Mouse (Mus musculus) lung, postnatal 25 days (tissue): ENCODE measurements around the gene Zfp747.

Experiments
- DNase-seq: peaks from one replicate; pipeline ENCODE4 v3.0.0; 2022; ENCODE audit warnings: low spot score

The Zfp747 gene

GRCm38 (mm10) chr7:127371213-127371612 is 4.6 kb downstream of the Zfp747 start:
- DNase-seq = no peak

- no peak for DNase-seq
Observed at GRCm38 (mm10) chr7:127366249-127366648, 9.6 kb downstream of the Zfp747 start.

DNA sequence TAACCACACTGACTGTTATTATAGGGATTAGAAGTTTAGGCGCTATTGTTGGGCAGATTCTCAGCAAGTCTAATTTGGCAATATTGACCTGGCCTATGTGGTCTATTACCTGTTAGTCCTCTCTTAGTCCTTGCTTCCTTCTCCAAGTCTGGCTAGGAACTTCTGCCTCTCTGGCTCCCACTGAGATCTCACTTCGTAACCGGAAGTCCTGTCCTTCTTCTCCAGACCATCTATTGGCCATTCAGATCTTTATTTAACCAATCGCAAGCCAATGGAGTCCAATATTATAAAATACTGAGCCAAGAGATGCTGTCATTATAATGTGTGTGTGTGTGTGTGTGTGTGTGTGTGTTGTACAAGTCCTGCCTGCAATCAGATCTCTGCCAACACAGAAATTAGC is 11.7 kb downstream of the Zfp747 start:
- DNase-seq = peak; percentile 42

GRCm38 (mm10) chr7:127363475-127363921 is 12.4 kb downstream of the Zfp747 start:
- no peak for DNase-seq

GRCm38 (mm10) chr7:127362418-127362817 is 13.4 kb downstream of the Zfp747 start:
- DNase-seq = peak; percentile 60

DNA sequence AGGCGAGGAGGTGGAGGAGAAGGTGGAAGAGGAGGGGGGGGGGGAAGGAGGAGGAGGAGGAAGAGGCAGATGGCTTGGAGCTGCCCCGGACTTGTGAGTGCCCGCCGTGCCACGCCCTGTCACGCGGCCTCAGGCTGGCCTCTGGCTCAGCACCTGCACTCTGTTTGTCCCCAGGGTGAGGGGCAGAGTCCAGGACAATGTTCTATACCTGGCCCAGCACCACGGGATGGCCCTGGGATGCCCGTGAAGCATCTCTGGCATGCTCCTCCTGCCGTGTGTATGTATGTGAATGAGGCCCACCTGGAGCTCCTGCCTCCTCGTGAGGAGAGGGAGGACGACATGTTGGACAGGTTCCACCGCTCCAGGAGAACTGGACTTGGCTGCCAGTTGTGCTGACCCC is 14.4 kb downstream of the Zfp747 start:
- DNase-seq = no peak

- no peak for DNase-seq
Observed at GRCm38 (mm10) chr7:127360265-127360664, 15.6 kb downstream of the Zfp747 start.

DNA sequence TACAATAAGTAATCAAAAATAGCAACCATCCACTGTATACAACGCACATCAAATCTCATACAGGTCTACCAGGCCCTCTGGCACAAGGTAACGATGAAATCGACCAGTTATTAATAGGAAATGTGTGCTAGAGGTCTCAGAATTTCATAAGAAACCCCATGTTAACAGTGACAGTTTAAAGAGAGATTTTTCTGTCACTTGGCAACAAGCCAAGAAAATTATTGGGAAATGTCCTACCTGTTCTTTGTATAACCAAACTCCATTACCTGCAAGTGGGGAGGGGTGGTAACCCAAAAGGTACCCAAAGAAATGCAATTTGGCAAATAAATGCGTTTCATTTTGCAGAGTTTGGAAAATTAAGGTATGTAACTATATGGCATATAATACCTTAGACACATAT is 17.4 kb downstream of the Zfp747 start:
- DNase-seq = no peak

DNA sequence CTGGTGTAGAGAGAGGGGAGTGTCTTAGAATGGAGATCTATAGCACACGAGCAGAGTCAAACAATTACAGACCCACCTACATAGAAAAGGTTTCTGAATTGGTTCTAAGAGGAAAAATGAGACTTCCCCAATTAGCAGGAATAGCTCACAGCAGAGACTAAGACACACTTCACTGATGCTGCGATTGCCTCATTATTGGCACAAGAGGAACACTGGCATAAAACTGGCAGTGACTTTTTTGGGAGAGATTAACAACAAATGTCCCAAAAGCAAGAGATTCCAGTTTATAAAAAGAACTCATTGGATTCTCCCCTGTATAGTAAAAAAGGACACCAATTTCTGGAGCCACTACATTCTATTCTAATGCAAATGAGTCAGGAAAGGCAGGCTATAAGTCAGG is 18.0 kb downstream of the Zfp747 start:
- DNase-seq = no peak

- DNase-seq = no peak
Observed at GRCm38 (mm10) chr7:127355796-127356195, 20.1 kb downstream of the Zfp747 start.

DNA sequence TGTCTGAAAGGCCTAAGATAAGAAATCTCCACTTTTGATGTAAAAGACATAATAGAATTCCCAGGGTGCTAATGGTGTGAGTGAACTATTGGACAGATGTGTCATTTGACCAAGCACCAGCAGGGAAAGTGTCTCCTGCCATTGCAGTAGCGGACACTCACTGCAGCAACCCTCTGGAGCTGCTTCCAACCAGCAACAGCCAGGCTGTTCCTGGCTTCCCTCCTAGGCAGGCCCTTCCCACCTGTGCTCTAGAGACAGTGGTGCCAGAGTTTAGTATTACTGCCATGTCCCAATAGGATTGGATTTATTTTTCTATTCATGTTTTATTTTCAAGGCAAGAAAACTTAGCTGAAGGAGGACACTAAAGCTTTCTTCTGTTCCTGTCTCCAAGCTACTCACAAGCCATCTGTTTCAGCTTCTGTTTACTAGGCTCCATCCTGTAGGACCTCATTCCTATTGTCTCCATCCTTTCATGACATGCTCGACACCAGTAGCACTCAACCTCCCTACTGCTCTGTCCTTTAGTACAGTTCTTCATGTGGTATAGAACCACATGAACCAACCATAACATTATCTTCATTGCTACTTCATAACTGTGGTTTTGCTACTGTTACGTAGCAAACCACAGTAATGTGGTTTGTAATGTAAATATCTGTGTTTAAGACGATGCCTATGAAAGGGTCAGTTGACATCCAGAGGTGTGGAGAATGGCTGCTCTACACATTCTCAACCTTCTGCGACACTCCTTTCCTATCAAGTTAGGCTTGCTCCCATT is 24.4 kb downstream of the Zfp747 start:
- no peak for DNase-seq

- DNase-seq = peak; percentile 81
Observed at GRCm38 (mm10) chr7:127346676-127347075, 29.2 kb downstream of the Zfp747 start.

GRCm38 (mm10) chr7:127345512-127346325 is 30.1 kb downstream of the Zfp747 start, which contains the start of gene Zfp768:
Zfp768 (minus strand) TSS chr7:127345589.
- DNase-seq = peak; percentile 92

GRCm38 (mm10) chr7:127345092-127345491 is 30.8 kb downstream of the Zfp747 start:
- peak; percentile 16 for DNase-seq

DNA sequence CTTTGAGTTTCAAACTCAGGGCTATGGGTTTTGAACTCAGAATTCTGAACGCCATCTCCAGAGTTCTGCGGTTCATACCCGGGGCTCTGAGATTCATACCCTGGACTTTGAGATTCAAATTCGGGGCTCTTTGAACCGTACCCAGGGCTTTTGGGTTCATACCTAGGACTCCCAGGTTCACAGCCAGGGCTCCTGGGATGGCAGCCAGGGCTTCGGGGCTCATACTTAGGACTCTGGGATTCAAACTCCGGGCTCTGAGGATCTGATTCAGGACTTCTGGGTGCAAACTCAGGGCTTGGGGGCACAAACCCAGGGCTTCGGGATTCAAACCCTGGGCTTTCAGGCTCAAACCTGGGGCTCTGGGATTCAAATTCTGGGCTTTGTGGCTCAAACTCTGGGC is 31.5 kb downstream of the Zfp747 start:
- no peak for DNase-seq

DNA sequence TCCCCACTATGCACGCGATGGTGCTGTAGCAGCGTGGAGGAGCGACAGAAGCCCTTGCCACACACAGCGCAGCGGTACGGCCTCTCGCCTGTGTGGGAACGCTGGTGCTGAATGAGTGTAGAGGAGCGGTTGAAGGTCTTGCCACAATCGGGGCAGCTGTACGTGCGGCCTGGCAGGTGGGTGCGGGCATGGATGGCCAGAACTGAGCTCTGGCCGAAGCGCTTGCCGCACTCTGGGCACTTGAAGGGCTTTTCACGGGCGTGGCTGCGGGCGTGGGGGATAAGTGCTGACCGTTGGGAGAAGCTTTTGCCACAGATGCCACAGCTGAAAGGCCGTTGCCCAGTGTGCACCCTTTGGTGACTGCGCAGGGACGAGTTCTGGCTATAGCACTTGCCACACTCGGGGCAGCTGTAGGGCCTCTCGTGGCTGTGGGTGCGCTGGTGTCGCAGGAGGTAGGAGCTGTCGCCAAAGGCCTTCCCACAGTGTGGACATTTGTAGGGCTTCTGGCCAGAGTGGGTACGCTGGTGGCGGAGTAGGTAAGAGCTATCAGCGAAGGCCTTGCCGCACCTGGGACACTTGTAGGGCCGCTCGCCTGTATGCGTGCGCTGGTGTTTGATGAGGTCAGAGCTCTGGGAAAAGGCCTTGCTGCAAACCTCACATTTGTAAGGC is 32.4 kb downstream of the Zfp747 start:
- DNase-seq = no peak

- no peak for DNase-seq
Observed at GRCm38 (mm10) chr7:127342888-127343287, 33.0 kb downstream of the Zfp747 start.

DNA sequence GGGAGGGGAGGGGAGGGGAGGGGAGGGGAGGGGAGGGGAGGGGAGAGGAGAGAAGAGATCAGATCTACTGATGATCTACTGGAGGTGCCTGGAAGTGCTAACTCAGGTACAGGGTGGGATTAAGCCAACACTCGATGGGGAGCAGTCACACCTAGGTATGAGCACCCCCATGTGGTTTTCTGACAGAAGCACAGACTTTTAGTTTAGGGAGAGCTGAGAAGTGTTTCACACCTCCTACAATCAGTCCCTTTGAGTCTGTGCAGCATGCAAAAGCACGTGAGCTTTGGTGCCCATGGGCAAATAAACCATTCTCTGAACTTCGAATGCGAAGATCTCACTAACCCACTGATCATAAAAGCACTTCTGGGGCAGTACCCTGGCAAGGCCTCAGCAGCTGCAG is 33.5 kb downstream of the Zfp747 start:
- peak; percentile 10 for DNase-seq

GRCm38 (mm10) chr7:127341861-127342260 is 34.0 kb downstream of the Zfp747 start:
- DNase-seq = peak; percentile 34

DNA sequence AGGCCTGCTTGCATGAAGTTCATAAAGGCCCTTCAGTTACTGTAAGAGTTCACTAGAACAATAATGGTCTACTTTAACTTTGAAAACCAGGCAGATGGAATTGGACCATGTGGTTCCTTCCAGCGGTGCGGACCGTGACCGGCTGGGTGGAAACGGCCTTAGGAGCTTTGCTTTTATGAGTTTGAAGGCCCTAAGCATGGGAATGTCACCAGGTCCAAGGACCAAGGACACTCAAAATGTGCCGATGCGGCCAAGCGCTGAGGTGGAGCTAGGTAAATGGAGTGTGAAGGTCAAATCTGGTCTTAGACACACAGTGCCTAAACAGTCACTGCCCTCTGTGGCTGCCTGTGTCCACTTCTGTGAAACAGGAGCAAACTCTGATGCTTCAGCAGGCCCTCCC is 34.5 kb downstream of the Zfp747 start:
- DNase-seq = no peak

- DNase-seq = no peak
Observed at GRCm38 (mm10) chr7:127337636-127338035, 38.2 kb downstream of the Zfp747 start.

DNA sequence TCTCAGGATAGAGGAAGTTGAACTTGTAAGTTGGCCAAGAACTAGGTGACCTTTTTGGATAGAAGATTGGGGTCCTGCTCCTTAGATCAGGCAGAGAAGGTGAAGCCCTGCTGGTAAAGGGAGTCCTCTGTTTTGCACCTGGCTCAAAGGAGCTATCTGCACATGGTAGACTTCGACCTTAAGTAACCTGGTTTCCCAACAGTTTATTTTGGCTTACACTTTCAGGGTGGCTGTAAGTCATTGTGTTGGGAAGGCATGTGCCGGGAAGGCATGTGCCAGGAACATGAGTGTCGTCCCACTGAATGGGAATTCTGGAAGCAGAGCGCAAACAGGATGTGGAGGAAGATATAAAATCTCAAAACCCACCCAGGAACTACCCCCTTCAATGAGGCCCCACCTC is 40.2 kb downstream of the Zfp747 start:
- no peak for DNase-seq

- no peak for DNase-seq
Observed at GRCm38 (mm10) chr7:127333240-127333639, 42.6 kb downstream of the Zfp747 start.
